Mouse (Mus musculus) heart, postnatal 0 days (tissue): ENCODE measurements around the gene Gabrb2.

Source experiments
- CTCF ChIP-seq: IDR thresholded peaks from 2 replicates; pipeline ENCODE4 v1.5.1; 2016; ENCODE audit warnings: antibody characterized with exemption, control low read depth, low read depth
- EP300 ChIP-seq: IDR thresholded peaks from 2 replicates; pipeline ENCODE4 v1.6.1; 2016; ENCODE audit warnings: antibody characterized with exemption, low read depth

GRCm38 (mm10) chr11:42651572-42651971, 232.0 kb downstream of the Gabrb2 start:
- TF ChIP-seq CTCF: no peak
- TF ChIP-seq EP300: no peak
